Mouse (Mus musculus) naive thymus-derived CD4-positive, alpha-beta T cell, adult 5 months (primary cell): ENCODE data around the gene Gm8297. TPM values are rescaled to one million over a fixed set of nuclear protein-coding genes. Genes with fewer than 3 reads are reported as not detected.

ENCODE experiments used
- polyA plus RNA-seq: library from polyadenylated mRNA; unstranded; fragments of 100-300 nt; shearing (Covaris generic); gene quantifications from one replicate; pipeline ENCODE4 v1.2.1, GENCODE M21; 2017

Gene Gm8297
- polyA plus RNA-seq: not detected

DNA sequence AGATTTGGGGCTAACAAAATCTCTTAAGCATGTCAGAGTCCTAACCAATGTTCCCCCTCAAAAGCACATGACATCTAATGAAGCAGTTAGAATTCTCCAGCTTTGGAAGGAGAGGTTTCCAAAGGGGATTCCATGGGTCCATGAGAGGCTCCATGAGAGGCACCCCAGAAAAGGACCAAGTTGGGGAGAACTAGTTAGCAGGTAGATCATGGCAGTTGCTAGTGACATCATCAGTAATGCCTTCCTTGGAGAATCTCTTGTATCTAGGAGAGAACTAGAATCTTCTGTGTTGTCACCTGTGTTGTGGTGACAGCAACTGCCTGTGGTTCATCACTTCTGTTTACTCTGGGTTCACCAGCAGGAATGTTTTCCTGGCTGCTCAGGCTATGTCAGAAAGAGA lies at the start of gene Gm8297:
Gm8297 (plus strand) TSS at position 301 of the 400 bp plus-strand sequence.

DNA sequence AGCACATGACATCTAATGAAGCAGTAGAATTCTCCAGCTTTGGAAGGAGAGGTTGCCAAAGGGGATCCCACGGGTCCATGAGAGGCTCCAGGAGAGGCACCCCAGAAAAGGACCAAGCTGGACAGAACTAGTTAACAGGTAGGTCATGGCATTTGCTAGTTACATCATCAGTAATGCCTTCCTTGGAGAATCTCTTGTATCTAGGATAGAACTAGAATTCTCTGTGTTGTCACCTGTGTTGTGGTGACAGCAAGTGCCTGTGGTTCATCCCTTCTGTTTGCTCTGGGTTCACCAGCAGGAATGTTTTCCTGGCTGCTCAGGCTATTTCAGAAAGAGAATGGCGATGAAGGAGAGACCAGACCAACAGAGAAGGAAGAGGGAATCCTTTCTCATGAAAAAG lies 31.9 kb downstream of the Gm8297 start, which contains the start of gene Gm3298:
Gm3298 (plus strand) TSS at position 301 of the 400 bp plus-strand sequence.

Other genes with a start within 250 kb of the Gm8297 start
- not detected for gene Gm9602, start 207.6 kb upstream of the Gm8297 start, polyA plus RNA-seq
- not detected for gene Gm3269, start 145.8 kb upstream of the Gm8297 start, polyA plus RNA-seq
- not detected for gene Gm3264, start 128.4 kb upstream of the Gm8297 start, polyA plus RNA-seq
- gene Gm3278, start 91.5 kb upstream of the Gm8297 start, polyA plus RNA-seq: not detected
- not detected for gene Gm3298, start 32.0 kb downstream of the Gm8297 start, polyA plus RNA-seq
- gene 4930555G01Rik, start 66.7 kb downstream of the Gm8297 start, polyA plus RNA-seq: not detected
- not detected for gene Gm8281, start 87.1 kb downstream of the Gm8297 start, polyA plus RNA-seq
- not detected for gene Gm8279, start 147.6 kb downstream of the Gm8297 start, polyA plus RNA-seq
- not detected for gene Gm3317, start 180.6 kb downstream of the Gm8297 start, polyA plus RNA-seq
- gene Gm8271, start 201.9 kb downstream of the Gm8297 start, polyA plus RNA-seq: not detected